Comparison of ENCODE assay signal across 8 mouse cellular contexts in the genomic region with DNA sequence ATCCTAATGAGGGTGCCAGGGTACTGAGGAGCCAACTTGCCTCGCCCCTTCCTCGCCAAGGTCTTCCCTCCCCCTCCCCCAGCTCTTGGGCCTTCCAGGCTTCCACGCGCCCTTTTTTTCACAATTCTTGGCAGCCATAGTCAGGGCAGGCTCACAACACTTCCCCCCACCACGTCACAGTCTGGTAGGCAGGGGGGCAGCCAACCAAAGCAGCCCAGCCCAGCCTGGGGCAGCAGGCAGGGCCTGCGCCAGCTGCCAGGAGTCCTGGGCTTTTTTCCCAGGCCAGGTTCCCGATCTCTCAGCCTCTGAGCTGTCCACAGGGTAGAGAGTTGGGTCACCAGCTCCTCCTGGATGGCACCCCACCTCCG. TPM values are rescaled to one million over a fixed set of nuclear protein-coding genes. Genes with fewer than 3 reads are reported as not detected.
DNase-seq lines count a peak whose midpoint lies in the region; ATAC-seq and TF ChIP-seq lines count a peak whose summit lies in the region.

No protein-coding gene starts in this region.

- H3K9ac ChIP-seq in heart, embryonic 11.5 days (ENCODE audit: low read depth, low read length): no peak overlapping the region
- peak overlapping the region; percentile 63 for H3K9ac ChIP-seq in forebrain, postnatal 0 days
- H3K9ac ChIP-seq in kidney, embryonic 14.5 days (ENCODE audit: low read depth, low read length): peak overlapping the region; percentile 56

- 68% methylated on average over 8 of the region's 8 CpGs for WGBS in heart, embryonic 11.5 days (ENCODE audit: insufficient replicate concordance)
- 11% methylated on average over 8 of the region's 8 CpGs for WGBS in forebrain, postnatal 0 days
- 44% methylated on average over 8 of the region's 8 CpGs for WGBS in kidney, embryonic 14.5 days

- H3K9me3 ChIP-seq in heart, embryonic 11.5 days (replicated peaks; ENCODE audit: control insufficient read depth, low read length): peaks cover 4% of the 10 kb centered on the region; the same call in 1 of the 2 replicates
- H3K9me3 ChIP-seq in forebrain, postnatal 0 days (ENCODE audit: low read length): 0 out of 2 replicates have a peak, but pooled peaks cover 6% of the 10 kb centered on the region
- peaks cover 17% of the 10 kb centered on the region for H3K9me3 ChIP-seq in kidney, embryonic 14.5 days (ENCODE audit: control insufficient read depth, low read length)

- H3K27ac ChIP-seq in heart, embryonic 11.5 days (ENCODE audit: low read depth, low read length): no peak overlapping the region
- peak overlapping the region; percentile 92 for H3K27ac ChIP-seq in forebrain, postnatal 0 days (ENCODE audit: low read depth, low read length)
- H3K27ac ChIP-seq in kidney, embryonic 14.5 days (ENCODE audit: low read depth, low read length): peak overlapping the region; percentile 99

- H3K4me1 ChIP-seq in heart, embryonic 11.5 days (ENCODE audit: control insufficient read depth, insufficient read depth, low read length): peaks cover 5% of the 10 kb centered on the region
- H3K4me1 ChIP-seq in forebrain, postnatal 0 days (ENCODE audit: insufficient read depth): peaks cover 38% of the 10 kb centered on the region
- H3K4me1 ChIP-seq in kidney, embryonic 14.5 days (ENCODE audit: control insufficient read depth, insufficient read depth, low read length): peaks cover 24% of the 10 kb centered on the region; the same call in 1 of the 2 replicates

- no peak overlapping the region for H3K4me3 ChIP-seq in heart, embryonic 11.5 days (ENCODE audit: low read depth, low read length)
- peak overlapping the region; percentile 27 for H3K4me3 ChIP-seq in forebrain, postnatal 0 days (ENCODE audit: low read depth, low read length)
- peak overlapping the region; percentile 17; the same call in 1 of the 2 replicates for H3K4me3 ChIP-seq in kidney, embryonic 14.5 days (ENCODE audit: low read length)

- H3K36me3 ChIP-seq in heart, embryonic 11.5 days (ENCODE audit: control insufficient read depth, insufficient read depth, low read length): peaks cover 3% of the 10 kb centered on the region; the same call in 1 of the 2 replicates
- H3K36me3 ChIP-seq in forebrain, postnatal 0 days (ENCODE audit: insufficient read depth): peaks cover 28% of the 10 kb centered on the region
- peaks cover 27% of the 10 kb centered on the region for H3K36me3 ChIP-seq in kidney, embryonic 14.5 days (ENCODE audit: control insufficient read depth, insufficient read depth, low read length)

- peak; percentile 30 to 51 for DNase-seq in heart, adult 18-20 months
- peak; percentile 72 to 81 for DNase-seq in cerebellum, adult 18-20 months
- DNase-seq in forebrain, postnatal 0 days: peak; percentile 76
- peak; percentile 59 for DNase-seq in lung, postnatal 14 days
- DNase-seq in natural killer cell, adult 2 months (ENCODE audit: low spot score in 2 of 2): no peak
- DNase-seq in gastrocnemius, adult 8-10 months (ENCODE audit: low spot score in 2 of 2): no peak

- H3K4me2 ChIP-seq in heart, embryonic 11.5 days: no peak overlapping the region
- peak overlapping the region; percentile 64 for H3K4me2 ChIP-seq in forebrain, postnatal 0 days (ENCODE audit: low read depth)
- H3K4me2 ChIP-seq in kidney, embryonic 14.5 days (replicated peaks; ENCODE audit: low read depth, low read length): peak overlapping the region; percentile 40

- H3K27me3 ChIP-seq in heart, embryonic 11.5 days (ENCODE audit: control insufficient read depth, insufficient read depth, low read length): peaks cover 14% of the 10 kb centered on the region
- no peaks in the 10 kb centered on the region for H3K27me3 ChIP-seq in forebrain, postnatal 0 days (ENCODE audit: insufficient read depth, low read length)
- peaks cover 5% of the 10 kb centered on the region; the same call in 1 of the 2 replicates for H3K27me3 ChIP-seq in kidney, embryonic 14.5 days (ENCODE audit: control insufficient read depth, insufficient read depth, low read length)

- ATAC-seq in heart, embryonic 11.5 days (replicated peaks; ENCODE audit: insufficient number of reproducible peaks, low FRiP score, low TSS enrichment): no peak
- peak; percentile 50 for ATAC-seq in forebrain, postnatal 0 days
- ATAC-seq in kidney, embryonic 14.5 days (ENCODE audit: low FRiP score, low TSS enrichment): peak; percentile 71

- TF ChIP-seq CTCF in forebrain, postnatal 0 days (IDR thresholded peaks at IDR 0.05; ENCODE audit: low read depth): no peak

RNA-seq across cellular contexts. Expression of gene Celsr2, which starts 3.6 kb away (rescaled TPM):
- total RNA-seq in heart, adult 18-20 months (2021): 1 to 10 TPM; 5.9 to 9.5 TPM
- 3.1 and 3.7 TPM in 2 replicates for polyA plus RNA-seq in heart, embryonic 11.5 days (2014; fragmentation: Nextera tagmentation; extraction: Ambion mirVana)
- 39.0 and 51.4 TPM in 2 replicates for total RNA-seq in forebrain, postnatal 0 days (2014; rRNA removed)
- polyA plus RNA-seq in forebrain, postnatal 0 days (2015; fragmentation: Nextera tagmentation; extraction: Ambion mirVana): 14.4 and 24.5 TPM in 2 replicates
- 22.1 and 27.9 TPM in 2 replicates for polyA plus RNA-seq in kidney, embryonic 14.5 days (2014; fragmentation: Nextera tagmentation; extraction: Ambion mirVana)
- 10 to 100 TPM in 2 of 4 experiments, 1 to 10 TPM in 2; 8.9 to 12.5 (median 9.6) TPM for total RNA-seq in gastrocnemius, adult 8-10 months (2022)

RNA-seq across cellular contexts. Expression of gene Psrc1, which starts 28.1 kb away (rescaled TPM):
- total RNA-seq in heart, adult 18-20 months (2021): under 1 TPM in 1 of 2 experiments, not detected in 1; 0.33 TPM
- 25.0 and 28.9 TPM in 2 replicates for polyA plus RNA-seq in heart, embryonic 11.5 days (2014; fragmentation: Nextera tagmentation; extraction: Ambion mirVana)
- total RNA-seq in forebrain, postnatal 0 days (2014; rRNA removed): 9.5 and 10.5 TPM in 2 replicates
- polyA plus RNA-seq in forebrain, postnatal 0 days (2015; fragmentation: Nextera tagmentation; extraction: Ambion mirVana): 6.5 and 7.0 TPM in 2 replicates
- polyA plus RNA-seq in kidney, embryonic 14.5 days (2014; fragmentation: Nextera tagmentation; extraction: Ambion mirVana): 48.9 and 51.4 TPM in 2 replicates
- total RNA-seq in gastrocnemius, adult 8-10 months (2022): not detected

RNA-seq across cellular contexts. Expression of gene Sars, which starts 33.3 kb away (rescaled TPM):
- 10 to 100 TPM; 80.2 to 89.6 TPM for total RNA-seq in heart, adult 18-20 months (2021)
- polyA plus RNA-seq in heart, embryonic 11.5 days (2014; fragmentation: Nextera tagmentation; extraction: Ambion mirVana): 103 and 114 TPM in 2 replicates
- 196 and 202 TPM in 2 replicates for total RNA-seq in forebrain, postnatal 0 days (2014; rRNA removed)
- polyA plus RNA-seq in forebrain, postnatal 0 days (2015; fragmentation: Nextera tagmentation; extraction: Ambion mirVana): 220 and 223 TPM in 2 replicates
- 106 and 120 TPM in 2 replicates for polyA plus RNA-seq in kidney, embryonic 14.5 days (2014; fragmentation: Nextera tagmentation; extraction: Ambion mirVana)
- total RNA-seq in gastrocnemius, adult 8-10 months (2022): 100 to 1,000 TPM; 106 to 124 (median 111) TPM

RNA-seq across cellular contexts. Expression of gene Mybphl, which starts 47.0 kb away (rescaled TPM):
- total RNA-seq in heart, adult 18-20 months (2021): 10 to 100 TPM; 49.7 to 55.1 TPM
- 70.4 and 77.2 TPM in 2 replicates for polyA plus RNA-seq in heart, embryonic 11.5 days (2014; fragmentation: Nextera tagmentation; extraction: Ambion mirVana)
- total RNA-seq in forebrain, postnatal 0 days (2014; rRNA removed): not detected in 2 replicates
- polyA plus RNA-seq in forebrain, postnatal 0 days (2015; fragmentation: Nextera tagmentation; extraction: Ambion mirVana): not detected in 2 replicates
- polyA plus RNA-seq in kidney, embryonic 14.5 days (2014; fragmentation: Nextera tagmentation; extraction: Ambion mirVana): not detected in 2 replicates
- not detected for total RNA-seq in gastrocnemius, adult 8-10 months (2022)

Comparison
In these comparisons a context has a peak if more than half of its experiments do, and no peak if none do; other contexts are left out.
1. DNase-seq: peak in heart, adult 18-20 months (2 of 2), cerebellum, adult 18-20 months (2 of 2), forebrain, postnatal 0 days (single experiment) and lung, postnatal 14 days (single experiment); none in natural killer cell, adult 2 months (0 of 2) and gastrocnemius, adult 8-10 months (0 of 2).